Mouse (Mus musculus) cerebellum, adult 18-20 months (tissue): ENCODE results near the gene Hoxd9.
A peak's percentile ranks its signal among the peaks of the same experiment; 100 is the strongest.

ENCODE experiments used
- DNase-seq, 2 experiments: peaks; one replicate each; pipeline ENCODE4 v3.0.0; 2021

The Hoxd9 gene

DNA sequence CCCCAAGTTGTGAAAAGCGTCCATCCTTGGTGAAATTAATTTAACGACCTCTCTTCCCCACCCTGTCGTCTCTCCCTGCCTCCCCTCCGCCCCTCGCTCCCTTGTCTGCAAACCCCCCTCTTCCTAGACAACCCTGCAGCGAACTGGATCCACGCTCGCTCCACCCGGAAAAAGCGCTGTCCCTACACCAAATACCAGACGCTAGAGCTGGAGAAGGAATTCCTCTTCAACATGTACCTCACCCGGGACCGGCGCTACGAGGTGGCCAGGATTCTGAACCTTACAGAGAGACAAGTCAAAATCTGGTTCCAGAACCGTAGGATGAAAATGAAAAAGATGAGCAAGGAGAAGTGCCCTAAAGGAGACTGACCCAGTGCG is 1.5 kb downstream of the Hoxd9 start:
- no peak for DNase-seq

- no peak for DNase-seq
Observed at GRCm38 (mm10) chr2:74699664-74700545, 2.4 kb downstream of the Hoxd9 start.

- DNase-seq, result no peak
Observed at GRCm38 (mm10) chr2:74700546-74701112, 3.1 kb downstream of the Hoxd9 start.

GRCm38 (mm10) chr2:74701949-74702819 is 4.7 kb downstream of the Hoxd9 start:
- peak; percentile 55 to 70 for DNase-seq

- DNase-seq, result no peak
Observed at GRCm38 (mm10) chr2:74702820-74703219, 5.3 kb downstream of the Hoxd9 start.

DNA sequence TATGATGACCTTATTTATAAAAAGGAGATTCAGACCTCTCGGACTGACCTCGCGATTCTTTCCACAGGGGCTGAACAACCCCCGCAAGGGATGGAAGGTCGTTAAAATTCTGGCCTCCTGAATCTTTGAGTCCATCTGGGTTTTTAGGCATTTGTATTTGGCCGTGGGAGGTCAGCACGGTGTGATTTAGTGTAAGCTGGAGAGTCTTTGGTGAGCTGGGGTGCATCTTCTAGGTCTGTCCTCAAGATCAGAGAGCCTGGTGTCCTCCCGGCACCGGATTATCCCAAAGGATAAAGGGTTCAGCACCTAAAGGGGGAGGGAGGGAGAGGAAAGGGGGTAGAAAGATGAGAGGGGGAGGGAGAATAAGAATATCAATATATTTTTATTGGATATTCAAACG is 5.8 kb downstream of the Hoxd9 start:
- no peak for DNase-seq

DNA sequence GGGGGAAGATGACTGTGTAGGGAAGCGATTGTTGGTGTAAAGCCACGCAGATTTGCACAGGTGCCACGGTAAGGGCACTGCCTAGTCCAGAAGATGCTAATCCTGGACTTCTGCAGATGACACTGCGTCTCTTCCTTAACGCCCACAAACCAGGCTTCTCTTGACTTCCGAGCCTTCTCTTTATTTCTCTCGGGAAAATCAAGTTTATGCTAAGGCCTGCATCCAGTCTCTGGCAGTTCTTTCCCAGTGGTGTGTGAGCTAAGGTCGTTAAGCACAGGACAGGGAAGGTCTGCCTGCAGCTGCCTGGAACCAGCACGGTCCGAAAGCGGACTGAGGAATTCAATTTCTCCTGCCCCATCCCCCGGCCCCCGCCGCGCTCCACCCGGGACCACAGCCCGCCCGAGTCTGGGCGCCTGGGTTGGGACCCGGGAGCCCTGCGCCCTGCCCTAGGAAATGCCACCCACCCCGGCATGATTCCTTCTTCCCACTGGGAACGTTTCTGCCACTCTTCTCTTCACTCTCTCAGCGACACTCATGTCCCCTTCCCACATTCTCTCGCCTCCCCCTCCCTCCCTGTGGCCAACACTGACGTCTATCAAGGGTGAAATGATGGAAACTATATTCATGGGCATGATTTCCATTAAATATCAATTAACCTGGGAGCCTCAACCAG is 6.3 kb downstream of the Hoxd9 start:
- DNase-seq, result no peak

GRCm38 (mm10) chr2:74704393-74704998 is 7.0 kb downstream of the Hoxd9 start, which contains the start of gene Hoxd8:
Gene Hoxd8 (plus strand): TSS chr2:74704615.
- DNase-seq, result no peak

DNA sequence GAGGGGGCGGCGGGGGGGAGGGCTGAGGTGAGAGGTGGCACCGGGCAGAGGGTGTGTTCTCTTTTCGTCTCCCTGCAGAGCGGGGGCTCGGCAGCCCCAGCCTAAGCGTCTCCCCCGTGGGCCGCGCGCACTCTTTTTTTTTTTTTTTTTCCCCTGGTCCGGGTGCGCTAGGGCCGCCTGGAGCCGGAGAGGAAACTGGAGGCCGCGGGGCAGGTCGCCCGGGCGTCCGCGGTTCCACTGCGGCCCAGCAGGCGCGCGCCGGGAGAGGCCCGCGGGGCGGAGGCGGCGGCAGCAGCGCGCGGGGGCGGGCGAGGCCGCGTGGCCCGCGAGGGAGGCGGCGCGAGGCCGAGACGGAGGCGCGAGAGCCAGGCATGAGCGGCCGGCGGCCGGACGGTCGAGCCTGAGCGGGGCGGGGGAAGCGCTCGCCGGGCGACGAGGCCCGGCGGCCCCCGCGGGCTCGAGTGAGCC is 7.5 kb downstream of the Hoxd9 start:
- DNase-seq, result no peak

DNA sequence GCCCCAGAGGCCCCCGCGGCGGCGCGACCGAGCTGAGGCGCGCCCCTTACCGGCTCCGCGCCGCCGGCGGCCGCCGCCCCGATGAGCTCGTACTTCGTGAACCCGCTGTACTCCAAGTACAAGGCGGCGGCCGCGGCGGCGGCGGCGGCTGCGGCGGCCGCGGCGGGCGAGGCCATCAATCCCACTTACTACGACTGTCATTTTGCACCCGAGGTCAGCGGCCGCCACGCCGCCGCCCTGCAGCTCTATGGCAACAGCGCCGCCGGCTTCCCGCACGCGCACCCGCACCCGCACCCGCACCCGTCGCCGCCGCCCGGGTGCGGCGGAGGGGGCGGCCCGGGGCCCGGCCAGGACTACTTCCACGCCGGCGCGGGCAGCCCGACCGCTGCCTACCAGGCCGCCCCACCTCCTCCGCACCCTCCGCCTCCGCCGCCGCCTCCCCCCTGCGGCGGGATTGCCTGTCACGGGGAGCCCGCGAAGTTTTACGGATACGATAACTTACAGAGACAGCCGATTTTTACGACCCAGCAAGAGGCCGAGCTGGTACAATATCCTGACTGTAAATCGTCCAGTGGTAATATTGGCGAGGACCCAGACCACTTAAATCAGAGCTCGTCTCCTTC is 8.1 kb downstream of the Hoxd9 start:
- DNase-seq, result no peak

GRCm38 (mm10) chr2:74706393-74706960 is 8.9 kb downstream of the Hoxd9 start:
- DNase-seq, result no peak

- no peak for DNase-seq
Observed at GRCm38 (mm10) chr2:74707599-74707998, 10.1 kb downstream of the Hoxd9 start.

GRCm38 (mm10) chr2:74708676-74709075 is 11.1 kb downstream of the Hoxd9 start:
- no peak for DNase-seq

DNA sequence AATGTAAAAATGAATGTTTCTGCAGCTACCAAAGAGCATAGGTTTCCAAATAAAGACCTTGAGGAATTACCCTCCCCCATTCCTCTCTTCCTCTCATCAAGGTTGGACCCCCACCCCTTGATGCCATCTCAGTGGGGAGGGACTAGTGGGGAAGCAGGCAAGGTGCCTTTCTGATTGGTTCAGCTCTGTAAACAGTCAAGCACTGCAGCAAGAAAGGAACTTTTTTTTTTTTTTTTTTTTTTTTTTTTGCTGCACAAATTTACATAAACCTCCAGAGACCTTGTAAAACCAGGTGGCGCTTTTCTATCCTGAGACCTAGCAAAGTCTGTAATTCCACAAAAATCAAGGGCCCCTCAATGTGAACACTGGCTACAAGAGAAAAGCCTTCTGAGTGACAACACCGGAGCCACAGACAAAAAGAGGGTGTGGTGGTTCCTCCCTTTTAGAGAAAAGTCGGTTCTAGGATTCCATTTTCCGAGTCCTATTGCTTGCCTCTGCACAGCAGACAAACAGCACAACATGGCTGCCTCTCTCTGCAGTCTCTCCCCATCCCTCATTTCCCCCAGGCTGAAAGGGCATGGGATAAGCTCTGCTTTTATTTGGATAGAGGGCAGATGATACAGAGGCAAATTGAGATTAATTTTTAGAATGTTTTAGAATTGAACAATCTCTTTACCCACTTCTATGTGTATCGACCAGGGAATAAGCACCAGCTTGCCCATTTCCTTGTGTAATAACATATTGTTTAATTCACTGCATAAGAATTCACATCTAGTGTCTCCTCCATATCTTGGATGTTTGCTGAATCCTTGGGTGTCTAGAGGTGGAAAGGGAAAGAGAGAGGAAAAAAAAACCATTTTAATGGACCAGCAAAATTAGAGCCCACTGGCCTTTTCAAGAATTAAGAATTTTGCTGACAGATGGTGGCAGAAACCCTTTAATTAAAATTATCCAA is 12.2 kb downstream of the Hoxd9 start:
- no peak for DNase-seq

DNA sequence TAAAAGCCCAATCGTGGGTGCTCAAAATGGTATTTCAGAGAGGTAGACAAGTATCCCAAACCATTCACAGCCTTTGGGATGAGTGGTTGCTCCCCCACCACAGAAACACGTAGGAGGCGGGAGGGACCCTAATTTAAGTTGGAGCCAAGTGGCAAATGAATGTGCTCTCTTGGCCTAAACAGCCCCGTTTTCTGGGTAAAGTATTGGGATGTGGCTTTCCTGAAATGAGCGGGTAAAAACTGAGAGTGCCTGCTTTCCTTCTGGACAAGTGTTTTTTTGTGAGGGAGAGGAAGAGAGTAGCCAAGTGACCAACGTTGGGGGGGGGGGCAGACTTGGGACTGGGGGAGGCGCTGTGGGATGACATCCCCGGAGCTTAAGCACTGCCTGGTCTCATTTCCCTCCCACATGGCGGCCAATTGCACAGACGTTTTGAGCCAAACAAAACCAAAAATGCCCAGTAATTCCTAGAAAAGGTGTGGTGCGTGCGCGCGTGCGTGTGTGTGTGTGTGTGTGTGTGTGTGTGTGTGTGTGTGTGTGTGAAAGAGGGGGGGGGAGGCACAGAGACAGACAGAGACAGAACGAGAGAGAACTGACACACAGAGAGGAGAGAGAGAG is 13.5 kb downstream of the Hoxd9 start:
- no peak for DNase-seq

DNA sequence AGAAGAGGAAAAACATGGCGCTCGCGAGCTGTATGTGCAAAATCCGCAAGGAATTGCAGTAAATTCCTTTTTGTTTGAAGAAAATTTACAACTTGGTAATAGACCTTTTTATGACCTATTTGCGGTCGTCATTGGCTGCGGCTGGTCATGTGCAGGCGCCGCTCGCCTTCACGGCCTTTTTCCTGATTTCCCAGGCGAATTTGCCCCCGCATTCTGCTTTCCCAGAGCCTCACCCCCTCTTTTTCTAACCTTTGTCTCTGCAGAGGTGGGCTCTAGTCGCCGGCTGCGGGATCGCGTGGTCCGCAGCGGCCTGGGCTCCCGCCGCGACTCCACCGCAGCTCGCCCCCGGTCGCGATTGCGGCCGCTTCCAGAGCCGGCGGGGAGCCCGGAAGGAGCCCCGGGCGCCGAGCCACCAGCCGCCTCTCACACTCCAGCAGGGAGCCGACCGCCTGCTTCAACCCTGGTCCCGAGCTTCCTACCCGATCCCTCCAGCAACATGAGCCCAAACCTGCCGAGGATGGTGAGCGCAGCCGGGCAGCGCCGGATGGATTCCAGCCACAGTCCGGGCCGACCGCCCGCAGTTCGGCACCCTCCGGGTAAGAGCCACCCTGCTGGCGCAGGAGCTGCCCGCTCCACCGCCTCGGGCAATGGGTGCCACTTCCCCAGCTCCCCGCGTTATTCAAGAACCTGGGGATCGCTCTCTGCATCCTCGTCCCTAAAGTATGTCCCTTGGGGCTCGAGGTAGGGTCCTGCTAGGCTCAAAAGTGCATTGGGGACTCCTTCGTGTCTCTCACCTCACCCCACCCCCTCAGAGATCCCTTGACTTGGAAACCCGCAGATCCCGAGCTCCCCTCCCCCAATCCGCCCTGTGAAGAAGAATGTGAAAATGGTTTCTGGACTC is 14.4 kb downstream of the Hoxd9 start, which contains the start of the genes Hoxd3 and Hoxd4:
Gene Hoxd3 (plus strand): TSS at position 207 of the 901 bp plus-strand sequence.
Gene Hoxd4 (plus strand): TSS at position 209 of the 901 bp plus-strand sequence.
- no peak for DNase-seq

GRCm38 (mm10) chr2:74713239-74714150 is 16.0 kb downstream of the Hoxd9 start:
- DNase-seq, result no peak
